Mouse (Mus musculus): ENCODE measurements at regions not wholly inside any gene's neighbourhood (a gene's known extent, or its start where the extent isn't known, plus 50 kb on each side); places are given as distances from the start of the nearest gene placed in this dataset.

DNA sequence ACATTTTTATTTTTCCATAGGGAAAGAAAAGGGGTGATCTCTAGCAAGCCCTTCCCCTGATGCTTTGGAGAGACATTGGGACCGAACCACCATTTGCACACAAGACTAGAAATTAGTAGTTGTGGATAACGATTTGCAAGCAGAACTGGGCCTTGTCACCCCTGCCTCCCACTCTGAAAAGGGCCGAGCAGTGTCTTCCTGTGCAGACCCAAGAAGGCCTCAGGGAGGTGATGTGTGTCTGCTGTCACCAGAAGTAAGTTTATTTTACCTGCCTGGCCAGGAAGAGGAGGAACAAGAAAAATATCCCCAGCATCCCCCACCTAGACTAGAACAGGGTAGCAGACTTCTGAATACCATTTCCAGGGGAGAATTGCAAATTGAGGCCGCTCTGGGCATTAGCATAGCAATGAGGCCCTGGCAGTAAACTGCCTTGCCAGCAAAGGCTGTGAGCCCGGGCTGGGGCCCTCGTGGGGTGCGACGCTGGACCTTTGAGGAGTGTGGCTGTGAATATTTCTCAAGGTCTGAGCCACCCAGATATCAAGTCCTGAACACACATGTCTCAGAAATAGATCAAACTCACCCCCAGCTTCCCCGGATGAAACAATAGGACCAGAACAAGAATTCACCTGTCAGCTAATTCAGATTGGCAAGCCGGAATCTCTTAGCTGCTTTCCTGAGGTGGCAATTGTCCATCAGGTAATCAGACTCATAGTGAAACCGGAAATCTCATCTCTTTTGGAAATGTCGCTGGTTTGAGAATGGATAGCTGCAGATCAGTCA lies 470.4 kb downstream of the Vrk1 start:
- DNase-seq (ENCODE audit: low spot score) = no peak

DNA sequence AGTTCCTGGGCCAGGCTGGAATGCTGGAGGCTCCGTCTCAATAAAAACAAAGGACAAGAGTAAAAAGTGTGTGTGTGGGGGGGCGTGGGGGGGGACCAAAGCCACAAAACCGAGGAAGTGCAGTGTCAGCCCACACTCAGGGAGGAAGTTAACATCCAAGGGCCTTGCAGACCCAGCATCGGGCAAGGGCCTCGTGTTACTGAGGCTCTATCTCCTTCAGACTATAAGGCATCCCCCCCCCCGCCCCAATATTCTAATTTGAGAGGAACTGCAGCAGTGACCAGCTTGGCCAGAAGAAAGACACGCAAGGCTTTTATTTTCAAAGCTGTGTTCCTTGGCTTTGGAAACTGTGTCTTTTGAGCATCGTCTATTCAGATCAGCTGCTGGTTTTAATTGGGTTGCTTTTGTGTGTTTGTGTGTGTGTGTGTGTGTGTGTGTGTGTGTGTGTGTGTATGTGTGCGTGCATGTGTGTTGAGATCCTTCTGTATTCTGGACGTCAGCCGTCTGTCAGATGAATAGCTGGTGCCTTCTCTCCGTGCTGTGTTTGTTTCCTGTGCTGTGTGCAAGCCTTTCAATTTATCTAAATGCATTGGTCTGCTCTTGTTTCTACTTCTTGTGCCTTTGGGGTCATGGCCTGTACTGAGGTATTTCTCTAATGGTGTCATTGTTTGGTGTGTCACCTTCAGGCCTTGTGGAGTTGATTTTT lies 491.7 kb downstream of the Vrk1 start:
- DNase-seq (ENCODE audit: low spot score) = no peak

DNA sequence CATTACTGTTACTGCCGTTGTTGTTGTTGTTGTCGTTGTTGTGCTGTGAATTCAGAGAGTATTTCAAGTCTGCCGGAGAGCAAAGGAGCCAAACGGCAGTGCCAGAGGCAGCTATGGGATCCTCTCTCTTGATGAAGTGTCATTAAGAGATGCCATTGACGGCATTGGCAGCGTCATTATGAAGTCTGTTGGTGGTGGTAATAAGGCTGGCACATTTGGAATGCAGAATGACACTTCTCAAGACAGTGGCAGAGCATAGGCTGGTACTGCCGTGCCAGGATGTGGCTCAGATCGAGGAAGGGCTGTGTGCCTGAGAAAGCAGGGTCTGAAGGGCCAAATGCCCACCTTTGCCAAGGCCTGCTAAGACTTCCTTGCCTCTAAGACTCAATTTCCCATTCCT lies 494.3 kb downstream of the Vrk1 start:
- no peak for DNase-seq (ENCODE audit: low spot score)

DNA sequence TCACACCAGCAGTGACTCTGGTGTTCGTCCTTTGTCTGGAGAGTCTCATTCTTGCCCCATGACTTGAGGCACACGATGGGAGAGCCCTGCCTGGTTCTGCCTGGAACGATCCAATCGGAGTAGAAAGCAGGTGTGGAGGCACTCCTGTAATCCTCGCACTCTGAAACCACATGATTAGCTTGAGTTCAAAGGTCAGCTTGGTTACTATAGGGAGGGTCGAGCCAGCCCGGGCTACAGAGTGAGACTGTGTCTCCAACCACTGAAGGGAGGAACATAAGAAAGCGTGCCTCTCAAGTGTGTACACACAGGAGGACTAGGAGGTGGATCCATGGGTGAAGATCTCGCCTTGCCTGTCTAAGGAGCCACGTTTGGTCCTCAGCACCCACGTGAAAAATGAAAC lies 504.0 kb downstream of the Vrk1 start:
- DNase-seq (ENCODE audit: low spot score) = no peak

DNA sequence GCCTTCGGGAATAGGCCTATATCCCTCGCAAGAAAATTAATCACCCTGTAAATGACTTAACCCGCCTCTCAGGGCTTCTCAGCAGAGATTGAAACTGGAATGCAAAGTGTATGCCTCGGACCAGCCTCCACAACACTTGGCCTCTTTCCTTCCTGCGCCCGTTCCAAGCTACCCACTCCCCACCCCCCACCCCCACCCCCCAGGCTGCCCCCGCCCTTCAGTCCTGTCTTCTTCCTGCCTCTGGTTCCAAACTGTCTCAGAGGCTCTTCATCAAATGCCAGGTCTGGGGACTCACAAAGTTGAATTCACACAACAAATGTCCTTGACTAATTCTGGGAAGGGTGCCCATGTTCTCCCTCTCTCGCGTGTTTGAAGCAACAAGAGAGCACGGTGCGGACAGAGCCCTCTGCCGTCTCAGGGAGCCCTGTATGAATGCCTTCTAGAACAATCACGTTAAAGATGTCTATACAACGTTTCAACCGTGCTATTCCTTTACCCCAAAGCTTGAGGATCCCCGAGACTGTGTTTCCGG lies 505.3 kb downstream of the Vrk1 start:
- DNase-seq (ENCODE audit: low spot score) = no peak

DNA sequence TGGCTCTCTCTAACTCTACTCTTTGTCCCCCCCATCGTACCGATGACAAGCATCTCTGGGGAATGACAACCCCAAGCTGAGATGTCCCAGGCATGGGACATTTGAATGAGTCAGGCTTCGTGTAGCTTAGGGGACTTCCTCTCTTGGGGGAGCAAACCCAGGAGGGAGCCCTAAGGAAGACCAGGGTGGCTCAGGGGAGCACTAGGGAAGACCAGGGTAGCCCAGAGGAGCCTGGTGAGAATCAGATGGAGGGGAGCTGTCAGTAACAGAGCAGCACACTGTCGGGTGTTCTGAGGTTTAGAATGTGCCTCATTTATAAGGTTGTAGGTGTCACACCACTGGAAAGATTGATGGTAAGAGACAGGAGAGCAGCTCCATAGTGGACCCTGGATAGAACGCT lies 509.1 kb downstream of the Vrk1 start:
- DNase-seq (ENCODE audit: low spot score) = no peak

DNA sequence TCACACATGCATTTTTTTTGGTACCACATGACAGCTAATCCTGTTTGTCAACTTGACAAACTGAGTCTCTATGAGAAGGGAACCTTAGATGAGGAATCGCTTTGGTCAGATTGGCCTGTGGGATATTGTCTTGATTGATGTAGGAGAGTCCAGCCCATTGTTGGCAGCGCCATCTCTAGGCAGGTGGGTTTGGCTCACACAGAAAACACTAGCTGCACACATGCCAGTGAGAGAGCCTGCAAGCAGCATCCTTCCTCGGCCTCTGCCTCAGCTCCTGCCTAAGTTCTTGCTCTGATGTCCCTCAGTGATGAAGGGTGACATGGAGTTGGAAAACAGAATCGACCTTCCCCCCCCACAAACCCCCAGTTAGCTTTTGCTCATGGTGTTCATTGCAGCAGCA lies 514.4 kb downstream of the Vrk1 start:
- no peak for DNase-seq (ENCODE audit: low spot score)

DNA sequence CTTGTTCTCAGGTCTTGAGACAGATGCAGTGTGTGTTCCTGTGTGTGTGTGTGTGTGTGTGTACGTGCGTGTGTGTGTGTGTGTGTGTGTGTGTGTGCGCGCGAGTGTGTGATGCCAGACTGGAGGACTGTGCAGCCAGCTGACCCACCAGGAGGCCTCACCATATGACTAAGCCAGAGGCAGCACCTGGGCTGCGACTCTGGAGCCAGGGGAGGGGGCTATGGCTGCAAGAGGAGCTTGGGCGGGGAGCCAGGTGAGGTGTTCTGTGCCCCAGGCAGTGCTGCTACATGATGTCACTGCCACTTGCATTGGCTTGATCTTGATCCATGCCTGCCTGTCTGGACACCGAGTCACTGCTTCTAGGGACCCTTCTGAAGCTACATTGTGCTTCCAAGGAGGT lies 517.1 kb downstream of the Vrk1 start:
- no peak for DNase-seq (ENCODE audit: low spot score)

DNA sequence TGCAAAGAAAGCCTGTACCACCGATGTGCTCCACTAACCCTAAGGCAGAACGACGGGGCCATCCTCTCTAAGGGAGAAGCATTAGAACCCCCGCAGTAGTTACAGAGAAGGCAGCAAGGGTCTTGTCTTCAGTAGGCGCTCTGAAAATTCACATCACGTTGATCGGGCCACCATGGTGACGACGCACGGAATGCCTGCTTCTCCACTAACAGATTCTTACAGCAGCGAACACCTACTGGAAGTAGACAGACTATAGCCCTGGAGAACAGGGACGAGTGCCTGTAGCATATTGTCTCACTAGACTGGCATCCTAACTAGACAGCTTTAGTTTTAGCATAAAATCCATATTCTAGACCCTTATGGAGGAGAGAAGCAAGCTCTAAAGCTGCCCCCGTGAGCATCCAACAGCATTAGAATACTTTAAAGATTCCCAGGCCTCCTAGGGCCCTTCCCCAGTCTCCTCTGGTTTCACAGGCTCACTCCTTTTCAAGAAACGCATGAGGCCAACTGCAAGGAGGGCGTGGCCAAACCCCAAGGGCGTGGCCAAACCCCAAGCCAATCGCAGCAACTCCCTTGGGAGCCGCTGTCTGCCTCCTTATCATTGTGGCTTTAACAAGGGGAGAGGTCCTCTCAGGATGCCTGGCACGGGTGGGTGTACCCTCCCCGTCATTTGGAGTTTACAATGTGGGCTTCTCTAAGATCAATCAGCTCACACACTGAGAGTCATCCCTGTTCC lies 517.8 kb downstream of the Vrk1 start:
- no peak for DNase-seq (ENCODE audit: low spot score)

DNA sequence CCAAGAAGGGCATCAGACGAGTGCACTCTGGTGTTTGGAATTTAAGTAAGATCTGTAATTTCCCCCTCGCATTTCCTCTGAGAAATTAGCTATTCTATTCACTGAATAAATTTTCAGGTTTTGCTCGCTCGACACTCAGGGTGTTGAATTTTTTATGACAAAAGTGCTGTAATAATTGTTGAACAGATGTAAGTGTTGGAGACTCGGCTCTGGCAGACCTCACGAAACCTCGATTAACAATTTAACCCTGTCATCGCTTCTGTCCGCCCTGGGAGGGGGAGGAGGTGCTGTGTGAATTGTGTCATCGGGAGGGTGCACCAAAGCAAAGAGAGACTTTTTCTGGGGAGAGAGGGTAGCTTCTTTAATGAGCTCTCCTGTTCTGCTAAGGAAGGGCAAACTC lies 518.5 kb downstream of the Vrk1 start:
- no peak for DNase-seq (ENCODE audit: low spot score)

DNA sequence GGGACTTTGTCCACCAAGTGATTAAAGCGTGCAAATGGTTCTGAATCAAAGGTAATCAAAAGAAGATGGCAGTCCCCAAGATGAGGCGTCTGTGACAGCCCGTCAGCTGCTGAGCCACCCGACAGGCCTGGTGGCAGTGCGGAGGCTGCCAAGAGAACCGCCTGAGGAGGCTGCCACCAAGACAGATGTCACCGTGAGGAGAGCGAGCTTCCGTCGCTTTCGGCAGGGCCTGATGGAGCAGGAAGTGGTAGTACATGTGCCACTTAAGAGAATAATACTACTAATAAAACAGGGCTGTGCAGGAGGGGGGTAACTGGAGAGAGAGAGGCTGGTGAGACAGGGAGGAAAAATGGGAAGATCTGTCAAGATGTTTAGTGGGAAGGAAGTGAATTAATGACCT lies 519.1 kb downstream of the Vrk1 start:
- DNase-seq (ENCODE audit: low spot score) = no peak

DNA sequence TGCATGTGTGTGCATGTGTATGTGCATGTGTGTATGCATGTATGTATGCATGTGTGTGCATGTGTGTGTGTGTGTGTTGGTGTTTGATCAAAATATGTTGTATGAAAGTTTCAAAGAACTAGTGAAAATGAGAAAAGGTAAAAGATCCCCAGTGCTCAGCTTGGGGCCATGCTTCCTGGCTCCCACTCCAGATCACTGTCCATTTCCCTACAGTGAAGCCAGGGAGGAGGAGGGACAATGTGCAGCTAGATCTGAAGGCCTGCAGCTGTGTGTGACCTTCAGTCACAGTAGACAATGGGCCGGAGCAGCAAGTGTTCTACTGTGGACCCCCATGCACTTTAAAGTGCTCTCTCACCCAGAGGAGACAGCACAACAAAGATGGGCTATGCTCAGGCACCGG lies 525.1 kb downstream of the Vrk1 start:
- no peak for DNase-seq (ENCODE audit: low spot score)

DNA sequence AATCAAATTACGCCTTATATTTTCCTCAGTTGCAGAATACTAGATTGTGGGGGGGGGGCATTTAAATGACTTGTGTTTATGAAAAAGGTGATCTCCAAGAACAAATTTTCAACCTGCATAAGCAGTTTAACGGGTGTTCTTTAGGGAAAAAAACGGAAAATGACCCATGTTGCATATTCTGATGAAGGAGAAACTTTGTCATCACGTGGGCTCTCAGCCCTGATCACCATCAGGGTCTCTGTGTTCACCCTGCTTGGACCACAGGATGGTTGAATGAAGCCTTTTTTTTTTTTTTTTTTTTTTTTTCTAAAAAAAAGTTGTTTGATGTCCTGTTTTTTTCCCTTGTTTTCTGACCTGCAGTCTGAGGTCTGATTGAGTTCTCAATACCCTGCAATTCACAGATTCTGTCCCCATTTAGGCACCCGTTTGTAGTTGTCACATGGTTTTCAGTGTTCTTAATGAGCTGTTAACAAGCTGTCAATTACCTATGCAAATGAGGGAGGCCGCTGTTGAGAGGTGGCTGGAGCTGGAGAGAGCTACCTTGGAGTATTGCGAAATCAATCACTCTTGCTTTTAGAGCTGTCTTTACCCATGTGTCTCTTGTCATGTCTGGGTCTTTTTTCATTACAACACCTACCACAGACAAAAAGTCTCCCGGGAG lies 525.7 kb downstream of the Vrk1 start:
- no peak for DNase-seq (ENCODE audit: low spot score)

DNA sequence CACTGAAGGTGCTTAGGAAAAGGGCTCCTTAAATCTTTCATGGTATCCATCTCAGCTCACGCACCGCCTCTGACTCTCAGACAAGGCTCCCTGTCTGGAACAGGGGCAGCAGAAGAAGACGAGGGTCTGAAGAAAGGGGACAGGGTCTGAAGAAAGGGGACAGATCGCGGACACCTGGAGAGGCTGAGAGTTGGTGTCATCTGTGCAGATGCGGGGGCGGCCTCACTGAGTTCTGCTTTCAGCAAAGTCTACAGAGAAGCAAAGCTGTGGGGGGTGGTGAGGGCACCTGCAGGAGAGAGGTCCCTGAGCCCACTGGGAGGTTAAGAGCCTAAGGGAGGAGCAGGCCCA lies 526.2 kb downstream of the Vrk1 start:
- no peak for DNase-seq (ENCODE audit: low spot score)

DNA sequence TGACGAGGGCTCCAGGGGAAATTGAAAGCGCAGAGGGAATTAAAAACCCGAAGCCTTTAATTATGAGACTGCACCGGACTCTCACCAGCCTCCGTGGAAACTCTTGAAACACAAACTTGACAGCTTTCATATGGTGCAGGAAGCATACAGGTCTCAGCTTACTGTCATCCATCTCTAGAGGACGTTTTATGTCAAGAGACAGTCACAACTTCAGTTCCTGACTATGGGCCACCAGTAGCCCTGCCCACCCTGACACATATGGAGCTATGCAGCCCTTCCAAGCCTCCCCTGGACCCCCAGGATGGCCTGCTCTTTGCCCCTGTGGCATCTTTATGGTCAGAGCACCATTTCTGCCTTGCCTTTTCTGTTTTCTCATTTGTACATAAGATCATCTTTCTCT lies 530.0 kb downstream of the Vrk1 start:
- DNase-seq (ENCODE audit: low spot score) = no peak

DNA sequence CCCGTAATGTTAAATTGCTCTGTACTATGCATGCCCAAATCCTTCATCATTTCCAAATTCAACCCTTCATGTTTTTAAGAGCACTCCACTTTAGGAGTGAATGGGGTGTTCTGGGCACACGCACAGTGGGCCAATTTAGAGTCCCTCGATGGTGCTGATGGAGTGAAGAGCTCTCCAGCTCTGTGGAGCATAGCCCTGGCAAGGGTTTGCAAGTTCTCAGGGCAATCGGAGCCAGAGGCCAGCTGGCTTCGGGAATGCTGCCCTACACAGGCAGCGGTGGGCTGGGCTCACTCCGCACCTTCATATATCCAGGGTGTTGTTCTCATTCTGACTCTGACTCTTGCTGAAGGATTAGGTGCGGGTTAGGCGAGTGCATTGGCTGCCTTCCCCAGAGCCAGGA lies 549.5 kb downstream of the Vrk1 start:
- no peak for DNase-seq (ENCODE audit: low spot score)

DNA sequence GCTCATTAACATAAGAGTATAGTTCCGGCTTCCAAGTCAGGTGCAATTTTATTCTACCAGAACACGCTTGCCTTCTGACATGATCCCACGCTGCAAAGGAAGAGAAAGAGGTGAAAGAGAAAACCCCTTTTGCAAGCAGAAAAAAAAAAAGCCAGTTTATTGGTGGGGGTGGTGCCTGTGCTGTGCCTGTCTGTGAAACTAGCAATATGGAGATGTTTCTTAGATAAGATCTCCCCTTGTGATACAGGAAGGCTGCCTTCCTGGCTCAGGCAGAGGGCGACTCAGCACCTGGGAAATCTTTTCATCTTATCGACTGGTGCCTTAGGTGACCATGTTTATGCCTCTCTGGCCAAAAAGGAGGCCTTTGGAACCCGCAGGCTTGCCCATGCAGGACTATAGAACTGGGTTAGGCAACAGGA lies 555.2 kb downstream of the Vrk1 start:
- no peak for DNase-seq (ENCODE audit: low spot score)

DNA sequence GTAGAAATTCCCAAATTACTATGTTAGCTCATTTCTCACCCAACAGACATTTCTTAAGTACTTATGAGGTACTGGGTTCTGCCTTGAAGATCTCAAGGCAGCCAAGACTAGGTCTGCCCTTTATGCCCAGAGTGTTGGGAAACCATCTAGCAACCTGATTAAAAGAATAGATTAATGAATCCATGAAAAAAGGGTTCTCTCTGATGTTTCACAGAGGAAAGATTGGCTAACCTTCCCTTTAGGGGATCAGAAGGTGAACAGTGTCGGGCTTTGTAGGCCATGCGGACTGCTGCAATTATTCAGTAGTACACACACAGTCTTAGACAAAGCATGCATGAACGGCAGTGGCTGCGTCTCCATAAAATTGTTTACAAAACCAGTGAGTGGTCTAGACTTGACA lies 556.3 kb downstream of the Vrk1 start:
- DNase-seq (ENCODE audit: low spot score) = no peak

DNA sequence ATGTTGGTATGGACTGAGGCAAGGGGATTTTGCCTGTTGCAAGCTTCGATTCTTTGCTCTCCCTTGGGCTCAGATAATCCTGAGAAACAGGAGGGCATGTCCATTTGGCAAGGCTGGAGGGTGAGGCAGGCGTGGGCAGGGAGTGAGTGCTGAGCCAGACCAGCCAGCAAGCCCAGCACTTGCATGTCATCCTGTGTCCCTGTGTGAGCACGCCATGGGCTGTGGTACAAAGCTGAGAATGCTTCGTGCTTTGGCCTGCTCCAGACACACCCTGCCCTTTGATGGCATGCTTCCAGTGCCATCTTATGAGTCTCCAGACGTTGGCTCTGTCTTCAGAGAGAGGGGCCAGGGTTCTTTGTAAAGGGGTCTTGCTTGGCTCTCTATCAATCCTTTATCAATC lies 557.1 kb downstream of the Vrk1 start:
- DNase-seq (ENCODE audit: low spot score) = no peak

DNA sequence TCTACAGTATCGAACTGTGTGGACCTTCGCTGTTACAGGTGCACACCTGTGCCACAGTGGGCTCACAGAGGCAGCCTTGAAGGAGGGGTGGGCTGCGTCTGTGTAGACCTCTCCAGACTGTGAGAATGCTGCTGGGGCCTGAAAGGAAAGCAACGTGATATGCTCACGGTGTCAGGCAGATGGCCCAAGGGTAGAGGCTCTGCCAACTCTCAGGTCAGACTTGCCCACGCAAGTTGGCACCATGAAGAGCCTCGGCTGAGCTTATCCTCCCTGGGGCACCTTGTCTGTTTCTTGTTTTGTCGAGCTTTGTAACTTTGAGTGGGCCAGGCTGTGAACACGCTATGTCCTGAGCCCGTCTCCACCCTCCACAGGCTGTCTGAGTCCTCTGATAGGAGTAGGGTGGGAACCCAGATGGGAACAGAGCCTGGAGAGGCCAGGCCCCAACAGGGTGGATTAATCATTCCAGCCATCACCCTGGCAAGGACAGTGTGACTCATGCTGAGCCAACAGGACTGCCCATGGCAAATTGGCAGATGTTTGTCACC lies 558.6 kb downstream of the Vrk1 start:
- DNase-seq (ENCODE audit: low spot score) = no peak

DNA sequence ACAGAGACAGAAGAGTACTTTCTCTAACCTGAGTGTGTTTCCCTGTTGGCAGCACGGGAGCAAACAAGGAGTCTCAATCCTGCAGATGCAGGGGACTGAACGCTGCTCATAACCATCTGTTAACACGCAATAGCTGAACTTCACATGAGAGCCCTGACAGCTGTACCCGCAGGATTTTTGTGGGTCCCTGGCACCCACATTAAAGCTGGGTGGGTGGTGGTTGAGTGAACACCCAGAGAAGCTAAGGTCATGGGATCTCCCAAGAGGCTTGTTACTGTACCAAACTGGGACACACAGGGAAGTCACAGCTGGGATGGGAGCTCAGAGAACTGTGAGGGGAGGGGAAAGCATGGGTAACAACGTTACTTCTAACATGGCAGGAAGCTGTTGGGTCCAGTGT lies 562.9 kb downstream of the Vrk1 start:
- DNase-seq (ENCODE audit: low spot score) = no peak

DNA sequence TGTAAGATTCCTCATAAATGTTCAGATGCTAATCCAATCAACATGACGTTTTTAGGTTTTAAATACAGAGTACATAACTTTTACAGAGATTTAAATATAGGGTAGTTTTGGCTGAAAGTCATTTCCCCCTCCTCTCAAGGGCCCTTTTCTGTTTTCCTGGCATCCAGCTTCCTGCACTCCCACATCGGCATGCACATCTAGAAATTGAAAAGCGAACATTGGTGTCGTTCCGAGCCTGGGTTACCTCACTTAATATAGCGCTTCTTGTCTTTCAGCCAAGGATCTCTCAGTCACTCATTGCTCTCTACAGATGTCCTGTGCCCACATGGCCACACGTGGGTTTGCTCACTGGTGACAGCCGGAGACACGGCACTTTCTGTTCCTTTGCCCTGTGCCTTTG lies 572.7 kb downstream of the Vrk1 start:
- no peak for DNase-seq (ENCODE audit: low spot score)
